Mouse (Mus musculus): ENCODE measurements around the gene Olfr1262.

GRCm38 (mm10) chr2:90025477-90025876 lies 25.5 kb downstream of the Olfr1262 start, which contains the start of gene Olfr1264:
- TF ChIP-seq CTCF (IDR thresholded peaks at IDR 0.05; ENCODE audit: borderline replicate concordance, insufficient read depth, low read length) (no peak), POLR2A (IDR thresholded peaks at IDR 0.05; ENCODE audit: low read depth, low read length) (no peak)

Measured in embryonic fibroblast, embryonic 13.5 days (primary cell).